In the genomic region with DNA sequence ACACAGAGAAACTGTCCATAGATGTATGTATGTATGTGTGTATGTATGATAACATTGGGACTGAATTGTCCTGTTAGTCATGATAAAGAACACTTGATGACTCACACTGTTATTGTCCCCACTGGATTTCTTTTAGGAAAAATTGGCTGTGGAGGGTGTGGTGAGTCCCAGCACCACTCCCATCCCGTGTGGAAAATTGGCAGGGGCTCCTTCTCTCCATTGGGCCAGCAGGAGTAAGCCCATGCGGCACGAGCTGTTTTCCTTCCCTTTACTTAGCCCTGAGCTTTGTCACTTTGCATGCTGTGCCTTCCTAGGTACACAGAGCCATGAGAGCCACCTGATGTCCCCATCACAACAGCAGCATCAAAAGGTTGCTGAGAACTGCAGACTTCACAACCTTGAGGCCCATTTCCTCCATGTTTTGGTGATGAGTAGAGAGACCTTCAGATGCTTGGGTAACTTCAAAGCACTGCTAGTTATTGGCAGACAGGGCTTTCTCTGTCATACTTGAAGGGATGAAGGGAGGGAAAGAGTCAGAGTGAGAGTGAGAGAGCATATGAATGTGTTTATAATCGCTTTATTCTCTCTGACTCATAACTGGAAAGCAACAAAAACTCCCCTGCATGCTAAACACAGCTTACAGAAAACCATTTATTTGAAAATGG, we compare ENCODE assay signal across 15 mouse cellular contexts. TPM values are rescaled to one million over a fixed set of nuclear protein-coding genes. Genes with fewer than 3 reads are reported as not detected.
DNase-seq lines count a peak whose midpoint lies in the region; ATAC-seq lines count a peak whose summit lies in the region.
"Had no signal": no experiment of that assay in that cellular context is flagged by ENCODE, and none has a peak within 500 bp of the region (broad histone marks: within the 10 kb centered on the region; RNA-seq: fewer than 3 reads in every experiment).

No protein-coding gene starts in this region.

- H3K4me3 ChIP-seq in heart, embryonic 16.5 days (ENCODE audit: low read length) = no peak overlapping the region
- no peak overlapping the region for H3K4me3 ChIP-seq in forebrain, embryonic 15.5 days
- no peak overlapping the region for H3K4me3 ChIP-seq in hindbrain, embryonic 11.5 days (ENCODE audit: low read depth, low read length)
- H3K4me3 ChIP-seq: hindbrain, embryonic 13.5 days; limb, embryonic 10.5 days; liver, embryonic 13.5 days; neural tube, embryonic 15.5 days had no signal

- H3K4me1 ChIP-seq in heart, embryonic 16.5 days (ENCODE audit: control insufficient read depth, insufficient read depth, low read length) = peaks cover 46% of the 10 kb centered on the region
- peaks cover 19% of the 10 kb centered on the region for H3K4me1 ChIP-seq in forebrain, embryonic 15.5 days
- peaks cover 3% of the 10 kb centered on the region; the same call in 1 of the 2 replicates for H3K4me1 ChIP-seq in hindbrain, embryonic 11.5 days (replicated peaks; ENCODE audit: control insufficient read depth, insufficient read depth, low read length)

- no peak overlapping the region; the same call in 1 of the 2 replicates for H3K9ac ChIP-seq in heart, embryonic 16.5 days (ENCODE audit: low read length)
- H3K9ac ChIP-seq in forebrain, embryonic 15.5 days (replicated peaks) = no peak overlapping the region
- H3K9ac ChIP-seq in hindbrain, embryonic 11.5 days (ENCODE audit: low read depth, low read length) = no peak overlapping the region
- H3K9ac ChIP-seq: hindbrain, embryonic 13.5 days; liver, embryonic 13.5 days; neural tube, embryonic 15.5 days had no signal

- no peak for ATAC-seq in heart, embryonic 16.5 days (replicated peaks; ENCODE audit: extremely low read depth, insufficient read depth, low FRiP score)
- ATAC-seq in forebrain, embryonic 15.5 days (replicated peaks) = no peak
- ATAC-seq in hindbrain, embryonic 11.5 days (ENCODE audit: low FRiP score) = no peak
- ATAC-seq: forebrain, embryonic 16.5 days had no signal

- no peaks in the 10 kb centered on the region for H3K27me3 ChIP-seq in heart, embryonic 16.5 days (ENCODE audit: control insufficient read depth, insufficient read depth, low read length)
- H3K27me3 ChIP-seq in forebrain, embryonic 15.5 days = no peaks in the 10 kb centered on the region
- no peaks in the 10 kb centered on the region for H3K27me3 ChIP-seq in hindbrain, embryonic 11.5 days (ENCODE audit: control insufficient read depth, insufficient read depth, low read length)
- H3K27me3 ChIP-seq: hindbrain, embryonic 13.5 days; liver, embryonic 13.5 days; neural tube, embryonic 15.5 days had no signal

- 0 out of 2 replicates have a peak, but pooled peaks cover 3% of the 10 kb centered on the region for H3K9me3 ChIP-seq in heart, embryonic 16.5 days (replicated peaks; ENCODE audit: control insufficient read depth, low read length)
- H3K9me3 ChIP-seq in forebrain, embryonic 15.5 days = no peaks in the 10 kb centered on the region
- H3K9me3 ChIP-seq in hindbrain, embryonic 11.5 days (ENCODE audit: control insufficient read depth, low read length) = no peaks in the 10 kb centered on the region
- H3K9me3 ChIP-seq: hindbrain, embryonic 13.5 days; limb, embryonic 10.5 days; liver, embryonic 13.5 days; neural tube, embryonic 15.5 days had no signal

- 81% methylated on average over 4 of the region's 4 CpGs for WGBS in heart, embryonic 16.5 days
- 90% methylated on average over 4 of the region's 4 CpGs for WGBS in forebrain, embryonic 15.5 days
- WGBS in hindbrain, embryonic 11.5 days = 89% methylated on average over 4 of the region's 4 CpGs

- no peak overlapping the region for H3K4me2 ChIP-seq in heart, embryonic 16.5 days (ENCODE audit: low read depth, low read length)
- no peak overlapping the region for H3K4me2 ChIP-seq in forebrain, embryonic 15.5 days (replicated peaks)
- H3K4me2 ChIP-seq in hindbrain, embryonic 11.5 days (replicated peaks; ENCODE audit: low read depth, low read length) = no peak overlapping the region
- H3K4me2 ChIP-seq: hindbrain, embryonic 13.5 days; liver, embryonic 13.5 days; neural tube, embryonic 15.5 days had no signal

- DNase-seq in heart, adult 8-10 months (ENCODE audit: low spot score) = no peak
- DNase-seq in 3T3-L1 (ENCODE audit: low read depth, low spot score) = peak; percentile 46
- peak; percentile 68 for DNase-seq in A20 (ENCODE audit: low read depth, low spot score)
- DNase-seq in induced T-regulatory cell, adult 2 months (ENCODE audit: low read depth) = peak; percentile 89
- DNase-seq in hindbrain, embryonic 11.5 days (ENCODE audit: low spot score) = no peak
- DNase-seq: cerebellum, adult 18-20 months; kidney, adult 11 months; kidney, postnatal 14 days; liver, embryonic 13.5 days had no signal

- H3K36me3 ChIP-seq in heart, embryonic 16.5 days (ENCODE audit: control insufficient read depth, insufficient read depth) = peaks cover 8% of the 10 kb centered on the region
- H3K36me3 ChIP-seq in forebrain, embryonic 15.5 days = 0 out of 2 replicates have a peak, but pooled peaks cover 3% of the 10 kb centered on the region
- H3K36me3 ChIP-seq in hindbrain, embryonic 11.5 days (ENCODE audit: control insufficient read depth, insufficient read depth, low read length) = no peaks in the 10 kb centered on the region

- peak overlapping the region; percentile 37; the same call in 1 of the 2 replicates for H3K27ac ChIP-seq in heart, embryonic 16.5 days (ENCODE audit: low read length)
- H3K27ac ChIP-seq in forebrain, embryonic 15.5 days (replicated peaks) = no peak overlapping the region
- H3K27ac ChIP-seq in hindbrain, embryonic 11.5 days (ENCODE audit: low read depth, low read length) = no peak overlapping the region
- H3K27ac ChIP-seq: hindbrain, embryonic 13.5 days; limb, embryonic 10.5 days; liver, embryonic 13.5 days; neural tube, embryonic 15.5 days had no signal

RNA-seq across cellular contexts. Expression of a gene that starts 4.1 kb away (rescaled TPM):
- polyA plus RNA-seq in heart, embryonic 16.5 days (2015; fragmentation: Nextera tagmentation; extraction: Ambion mirVana) = 15.0 and 15.5 TPM in 2 replicates
- total RNA-seq in heart, adult 8-10 months (2022) = 100 to 1,000 TPM; 103 to 141 (median 121) TPM
- polyA plus RNA-seq in forebrain, embryonic 15.5 days (2015; fragmentation: Nextera tagmentation; extraction: Ambion mirVana) = 8.2 and 8.3 TPM in 2 replicates
- polyA plus RNA-seq in hindbrain, embryonic 11.5 days (2014; fragmentation: Nextera tagmentation; extraction: Ambion mirVana) = 8.1 and 8.4 TPM in 2 replicates

RNA-seq across cellular contexts. Expression of a gene that starts 24.0 kb away (rescaled TPM):
- 2.9 and 3.2 TPM in 2 replicates for polyA plus RNA-seq in heart, embryonic 16.5 days (2015; fragmentation: Nextera tagmentation; extraction: Ambion mirVana)
- 1 to 10 TPM; 3.5 to 5.1 (median 3.8) TPM for total RNA-seq in heart, adult 8-10 months (2022)
- 4.2 and 4.5 TPM in 2 replicates for polyA plus RNA-seq in forebrain, embryonic 15.5 days (2015; fragmentation: Nextera tagmentation; extraction: Ambion mirVana)
- polyA plus RNA-seq in hindbrain, embryonic 11.5 days (2014; fragmentation: Nextera tagmentation; extraction: Ambion mirVana) = 4.4 and 5.6 TPM in 2 replicates

Comparison
In these comparisons a context has a peak if more than half of its experiments do, and no peak if none do; other contexts are left out.
1. DNase-seq: peak in 3T3-L1 (single experiment), A20 (single experiment) and induced T-regulatory cell, adult 2 months (single experiment); none in heart, adult 8-10 months (single experiment) and hindbrain, embryonic 11.5 days (single experiment).